Mouse (Mus musculus) stomach, postnatal 0 days (tissue): ENCODE measurements around the gene Gm960.
A peak's percentile ranks its signal among the peaks of the same experiment; 100 is the strongest.

ENCODE experiments used
- CTCF ChIP-seq: IDR thresholded peaks from 2 replicates; pipeline ENCODE4 v1.5.1; 2016; ENCODE audit warnings: antibody characterized with exemption, low read depth, mild to moderate bottlenecking, moderate library complexity
- EP300 ChIP-seq: optimal IDR thresholded peaks from 2 replicates; pipeline ENCODE3; 2016; ENCODE audit warnings: antibody characterized with exemption

- peak; percentile 79 for TF ChIP-seq CTCF
- no peak for TF ChIP-seq EP300
These were observed 45.1 kb upstream of the Gm960 start for GRCm38 (mm10) chr19:4743524-4743923.
